Mouse (Mus musculus): ENCODE data around the gene Ltv1. TPM values are rescaled to one million over a fixed set of nuclear protein-coding genes. Genes with fewer than 3 reads are reported as not detected.

Gene Ltv1
- 75.6 and 80.2 TPM in 2 replicates for polyA plus RNA-seq (2014; fragmentation: Nextera tagmentation; extraction: Ambion mirVana)

DNA sequence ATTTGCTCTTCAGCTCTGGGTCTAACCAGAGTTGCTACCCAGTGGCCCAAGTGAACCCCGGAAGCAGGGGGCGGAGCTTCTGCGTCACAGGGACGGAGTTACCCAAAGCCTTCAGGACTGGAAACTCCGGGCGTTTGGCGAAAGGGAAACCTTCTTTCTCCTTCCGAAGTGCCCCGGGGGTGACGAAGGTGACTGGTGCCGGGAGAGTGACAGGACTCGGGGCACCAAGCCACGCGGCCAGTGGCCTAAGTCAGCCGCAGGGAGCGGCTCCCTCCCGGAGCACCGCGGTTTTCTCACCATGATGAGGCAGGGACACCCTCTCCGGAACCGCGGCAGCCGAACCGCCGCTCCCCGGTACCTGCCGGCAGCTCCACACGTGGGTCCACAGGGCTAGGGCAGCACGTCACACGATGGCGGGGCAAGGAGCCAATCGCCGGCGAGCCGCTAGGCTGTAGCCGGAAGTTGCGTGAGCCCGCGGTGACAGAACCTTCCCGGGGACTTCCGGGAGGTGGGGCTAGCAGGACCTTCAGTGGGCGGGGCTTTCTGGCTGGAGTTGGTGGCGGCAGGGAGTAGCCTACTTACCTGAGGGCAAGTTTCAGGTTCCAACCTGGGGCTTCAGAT, at the start of gene Ltv1:
Ltv1 (minus strand) TSS at position 438 of the 621 bp plus-strand sequence.
- under 1% methylated on average over 40 of the region's 43 CpGs for WGBS
- Histone ChIP-seq H3K9me3 (ENCODE audit: control insufficient read depth, low read depth, low read length) (no peaks in the 10 kb centered on the region), H3K4me2 (replicated peaks; ENCODE audit: low read depth, low read length) (peak within 1 kb of the TSS; percentile 69)

DNA sequence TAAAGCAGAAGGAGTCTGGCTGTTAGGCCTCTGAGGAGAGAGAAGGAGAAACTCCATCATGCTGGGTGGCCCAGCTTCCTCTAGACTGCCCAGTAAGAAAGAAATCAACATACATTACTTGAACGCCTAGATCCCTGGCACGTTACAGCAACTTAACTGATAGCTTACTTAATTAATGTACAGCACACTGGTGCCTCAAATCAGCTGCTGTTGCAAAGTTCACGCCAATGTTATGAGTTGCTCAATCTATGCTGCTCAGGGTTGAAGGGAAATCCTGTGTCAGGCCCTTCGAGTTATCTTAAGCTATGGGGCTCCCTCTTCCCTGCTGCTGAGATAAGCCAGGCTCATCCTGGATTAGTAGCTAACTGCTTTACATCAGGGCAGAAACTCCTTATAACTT, 47.5 kb upstream of the Ltv1 start:
- Histone ChIP-seq H3K27ac (ENCODE audit: low read length) (no peak overlapping the region; the same call in 1 of the 2 replicates), H3K36me3 (ENCODE audit: control insufficient read depth, insufficient read depth, low read length) (peaks cover 10% of the 10 kb centered on the region; the same call in 1 of the 2 replicates), H3K4me2 (replicated peaks; ENCODE audit: low read depth, low read length) (no peak overlapping the region), H3K9me3 (ENCODE audit: control insufficient read depth, low read depth, low read length) (no peaks in the 10 kb centered on the region), H3K4me3 (ENCODE audit: low read depth, low read length) (no peak overlapping the region), H3K9ac (replicated peaks; ENCODE audit: low read depth, low read length) (no peak overlapping the region), H3K27me3 (ENCODE audit: control insufficient read depth, insufficient read depth, low read length) (no peaks in the 10 kb centered on the region), H3K4me1 (ENCODE audit: control insufficient read depth, insufficient read depth, low read length) (0 out of 2 replicates have a peak, but pooled peaks cover 3% of the 10 kb centered on the region)
- WGBS = 34% methylated on average over 4 of the region's 4 CpGs
- ATAC-seq (ENCODE audit: insufficient number of reproducible peaks, insufficient read depth, low FRiP score, low read depth) = 0 out of 2 replicates have a peak, but pooled peaks have one; percentile 56

More for the DNA sequence above, at the start of gene Ltv1:
- Histone ChIP-seq H3K27me3 (ENCODE audit: control insufficient read depth, insufficient read depth, low read length) (no peaks in the 10 kb centered on the region), H3K4me1 (ENCODE audit: control insufficient read depth, insufficient read depth, low read length) (peaks cover 8% of the 10 kb centered on the region; the same call in 1 of the 2 replicates), H3K4me3 (ENCODE audit: low read depth, low read length) (peak within 1 kb of the TSS; percentile 88), H3K36me3 (ENCODE audit: control insufficient read depth, insufficient read depth, low read length) (peaks cover 18% of the 10 kb centered on the region), H3K27ac (ENCODE audit: low read length) (peak within 1 kb of the TSS; percentile 85), H3K9ac (replicated peaks; ENCODE audit: low read depth, low read length) (peak within 1 kb of the TSS; percentile 58)
- ATAC-seq (ENCODE audit: insufficient number of reproducible peaks, insufficient read depth, low FRiP score, low read depth) = peak; percentile 97

DNA sequence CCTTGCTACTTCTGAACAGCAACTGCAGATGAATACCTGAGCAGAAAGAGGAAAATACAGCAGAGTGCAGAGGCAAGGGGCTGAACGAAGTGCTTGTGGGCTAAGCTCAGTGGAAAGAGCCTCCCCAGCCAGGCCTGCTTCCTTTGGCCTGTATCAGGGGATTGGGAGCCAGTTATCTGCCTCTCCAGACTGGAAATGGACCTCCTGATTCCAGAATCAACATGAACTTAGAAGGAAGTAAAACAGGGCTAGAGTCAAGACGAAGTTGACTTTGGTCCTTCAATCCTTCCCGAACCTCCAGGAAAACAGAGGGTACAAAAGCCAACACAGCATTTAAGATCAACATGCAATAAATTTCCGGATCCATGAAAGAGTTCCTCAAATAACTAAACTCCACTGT, 45.2 kb upstream of the Ltv1 start:
- H3K4me3 ChIP-seq (ENCODE audit: low read depth, low read length) = no peak overlapping the region
- no peak overlapping the region for H3K4me2 ChIP-seq (replicated peaks; ENCODE audit: low read depth, low read length)
- H3K9me3 ChIP-seq (ENCODE audit: control insufficient read depth, low read depth, low read length) = no peaks in the 10 kb centered on the region
- no peak for ATAC-seq (ENCODE audit: insufficient number of reproducible peaks, insufficient read depth, low FRiP score, low read depth)
- 89% methylated on average over 4 of the region's 4 CpGs for WGBS
- no peaks in the 10 kb centered on the region for H3K4me1 ChIP-seq (ENCODE audit: control insufficient read depth, insufficient read depth, low read length)
- no peak overlapping the region for H3K27ac ChIP-seq (ENCODE audit: low read length)
- peaks cover 4% of the 10 kb centered on the region; the same call in 1 of the 2 replicates for H3K36me3 ChIP-seq (ENCODE audit: control insufficient read depth, insufficient read depth, low read length)
- no peak overlapping the region for H3K9ac ChIP-seq (replicated peaks; ENCODE audit: low read depth, low read length)
- no peaks in the 10 kb centered on the region for H3K27me3 ChIP-seq (ENCODE audit: control insufficient read depth, insufficient read depth, low read length)

DNA sequence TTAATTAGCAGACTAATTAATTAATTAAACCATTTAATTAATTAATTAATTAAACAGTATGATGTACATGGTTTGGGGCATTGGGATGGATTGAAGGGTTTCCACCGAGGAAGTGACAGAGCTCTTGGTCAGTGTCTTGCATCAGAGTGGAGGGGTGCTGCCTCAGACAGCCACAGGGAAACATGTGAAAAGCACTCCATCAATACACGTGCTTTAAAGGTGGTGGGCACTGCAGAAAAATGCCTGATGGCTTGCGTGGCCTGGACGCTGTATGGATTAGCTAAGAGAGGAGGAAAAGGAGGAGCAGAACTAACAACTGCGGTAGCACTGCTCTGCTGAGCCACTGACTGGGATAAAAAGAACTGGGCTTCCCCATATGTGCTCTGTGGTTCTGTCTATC, 43.9 kb upstream of the Ltv1 start:
- no peak overlapping the region for H3K4me2 ChIP-seq (replicated peaks; ENCODE audit: low read depth, low read length)
- no peak overlapping the region for H3K27ac ChIP-seq (ENCODE audit: low read length)
- H3K4me1 ChIP-seq (ENCODE audit: control insufficient read depth, insufficient read depth, low read length) = no peaks in the 10 kb centered on the region
- H3K9ac ChIP-seq (replicated peaks; ENCODE audit: low read depth, low read length) = no peak overlapping the region
- H3K36me3 ChIP-seq (ENCODE audit: control insufficient read depth, insufficient read depth, low read length) = peaks cover 4% of the 10 kb centered on the region; the same call in 1 of the 2 replicates
- ATAC-seq (ENCODE audit: insufficient number of reproducible peaks, insufficient read depth, low FRiP score, low read depth) = no peak
- 82% methylated on average over 5 of the region's 5 CpGs for WGBS
- H3K27me3 ChIP-seq (ENCODE audit: control insufficient read depth, insufficient read depth, low read length) = no peaks in the 10 kb centered on the region
- no peaks in the 10 kb centered on the region for H3K9me3 ChIP-seq (ENCODE audit: control insufficient read depth, low read depth, low read length)
- no peak overlapping the region for H3K4me3 ChIP-seq (ENCODE audit: low read depth, low read length)

DNA sequence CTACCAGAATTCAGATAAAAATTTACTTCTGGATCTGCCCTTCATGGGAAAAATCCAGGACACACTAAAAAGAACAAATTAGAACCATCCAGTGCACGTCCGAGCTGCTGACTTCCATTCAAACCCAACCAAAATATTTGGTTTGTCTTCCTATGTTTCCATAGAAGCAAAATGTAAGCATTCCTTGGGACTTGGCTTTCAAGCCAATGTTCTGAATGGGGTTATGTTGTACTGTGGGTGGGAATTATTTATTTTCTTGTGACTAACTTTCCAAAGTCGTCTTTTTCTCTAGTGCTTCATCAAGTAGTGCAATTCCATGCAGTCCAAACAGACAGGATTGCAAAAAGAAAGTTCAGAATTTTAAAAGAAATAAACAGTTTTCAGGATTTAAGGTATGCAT, 41.5 kb upstream of the Ltv1 start:
- H3K9me3 ChIP-seq (ENCODE audit: control insufficient read depth, low read depth, low read length) = no peaks in the 10 kb centered on the region
- H3K4me3 ChIP-seq (ENCODE audit: low read depth, low read length) = no peak overlapping the region
- H3K27me3 ChIP-seq (ENCODE audit: control insufficient read depth, insufficient read depth, low read length) = no peaks in the 10 kb centered on the region
- H3K4me1 ChIP-seq (ENCODE audit: control insufficient read depth, insufficient read depth, low read length) = no peaks in the 10 kb centered on the region
- H3K4me2 ChIP-seq (replicated peaks; ENCODE audit: low read depth, low read length) = no peak overlapping the region
- WGBS = 32% methylated on average over 3 of the region's 3 CpGs
- H3K27ac ChIP-seq (ENCODE audit: low read length) = no peak overlapping the region; the same call in 1 of the 2 replicates
- no peak for ATAC-seq (ENCODE audit: insufficient number of reproducible peaks, insufficient read depth, low FRiP score, low read depth)
- peaks cover 4% of the 10 kb centered on the region; the same call in 1 of the 2 replicates for H3K36me3 ChIP-seq (ENCODE audit: control insufficient read depth, insufficient read depth, low read length)
- no peak overlapping the region for H3K9ac ChIP-seq (replicated peaks; ENCODE audit: low read depth, low read length)

DNA sequence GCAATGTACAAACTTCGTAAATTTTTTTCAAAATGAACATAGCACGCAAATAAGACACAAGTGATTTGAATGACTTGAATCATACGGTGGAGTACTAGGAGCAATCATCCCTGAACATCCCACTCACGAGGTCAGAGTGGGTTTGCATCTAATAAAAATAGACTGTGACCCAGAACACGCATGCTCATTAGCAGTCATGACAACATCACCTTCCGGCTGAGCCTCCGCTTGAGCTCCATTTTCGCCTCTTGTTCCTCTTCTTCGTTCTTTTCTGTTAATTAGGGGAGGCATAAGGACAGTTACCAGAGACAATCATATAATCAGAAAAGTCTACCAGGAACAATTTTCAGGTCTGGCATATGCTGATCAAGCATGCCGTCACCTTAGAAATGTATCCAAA, 41.0 kb upstream of the Ltv1 start:
- Histone ChIP-seq H3K36me3 (ENCODE audit: control insufficient read depth, insufficient read depth, low read length) (peaks cover 4% of the 10 kb centered on the region), H3K4me2 (replicated peaks; ENCODE audit: low read depth, low read length) (no peak overlapping the region), H3K9me3 (ENCODE audit: control insufficient read depth, low read depth, low read length) (no peaks in the 10 kb centered on the region), H3K4me1 (ENCODE audit: control insufficient read depth, insufficient read depth, low read length) (no peaks in the 10 kb centered on the region), H3K4me3 (ENCODE audit: low read depth, low read length) (no peak overlapping the region), H3K27ac (ENCODE audit: low read length) (no peak overlapping the region), H3K27me3 (ENCODE audit: control insufficient read depth, insufficient read depth, low read length) (no peaks in the 10 kb centered on the region), H3K9ac (replicated peaks; ENCODE audit: low read depth, low read length) (no peak overlapping the region)
- no peak for ATAC-seq (ENCODE audit: insufficient number of reproducible peaks, insufficient read depth, low FRiP score, low read depth)
- 86% methylated on average over 10 of the region's 10 CpGs for WGBS

DNA sequence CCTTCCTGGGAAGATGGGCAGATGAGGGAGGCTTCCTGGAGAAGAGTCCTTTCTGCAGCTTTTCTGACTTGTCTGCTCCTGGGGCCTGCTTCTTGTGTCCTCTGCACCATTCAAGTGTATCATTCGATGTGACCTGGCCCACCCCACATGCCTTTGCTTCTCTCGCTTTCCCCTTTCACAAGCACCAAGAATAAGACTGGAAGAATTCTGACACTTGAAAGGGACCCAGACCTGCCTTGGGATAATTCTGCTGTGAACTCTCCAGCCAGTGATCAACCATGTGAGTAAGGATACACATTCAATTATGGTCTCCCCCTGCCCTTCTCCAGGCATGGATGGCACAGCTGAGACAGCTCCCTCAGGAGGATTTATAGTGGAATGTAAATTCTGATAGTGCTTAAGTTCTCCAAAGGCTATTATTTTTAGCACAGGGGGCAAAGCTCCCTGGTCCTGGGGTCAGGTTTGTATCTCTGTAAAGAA, 40.2 kb upstream of the Ltv1 start:
- no peak overlapping the region for H3K9ac ChIP-seq (replicated peaks; ENCODE audit: low read depth, low read length)
- no peak for ATAC-seq (ENCODE audit: insufficient number of reproducible peaks, insufficient read depth, low FRiP score, low read depth)
- H3K27ac ChIP-seq (ENCODE audit: low read length) = no peak overlapping the region

DNA sequence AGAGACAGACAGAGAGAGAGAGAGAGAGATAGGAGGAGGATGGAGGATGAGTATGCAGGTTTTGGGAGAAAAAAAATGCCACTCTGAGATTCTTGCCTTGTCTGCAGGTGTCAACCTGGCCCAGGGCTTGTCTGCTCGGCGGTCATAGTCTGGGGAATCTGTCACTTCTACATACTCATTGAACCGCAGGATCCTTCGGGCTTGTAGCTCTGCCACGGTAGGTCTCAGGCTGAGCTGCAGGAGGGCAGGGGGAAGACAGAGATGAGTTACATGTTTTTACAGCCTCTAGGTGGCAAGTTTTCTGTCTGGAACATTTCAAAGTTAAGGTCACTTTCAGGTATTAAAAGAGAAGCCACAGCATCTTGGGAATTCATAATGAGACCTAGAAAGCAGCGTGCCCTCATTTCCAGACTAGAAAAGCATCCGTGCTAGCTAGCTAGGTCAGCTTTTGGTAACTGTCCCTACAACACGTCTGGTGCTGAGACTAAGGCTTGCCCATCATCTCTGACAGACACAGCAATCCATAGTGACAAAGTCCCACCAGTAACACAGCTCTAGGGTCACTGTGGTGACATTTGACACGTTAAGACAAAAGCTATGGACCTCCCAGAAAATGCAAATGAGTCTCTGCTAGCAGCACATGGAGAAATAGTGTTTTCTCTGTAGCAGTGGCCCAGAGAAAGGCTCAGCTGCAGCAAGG, 39.6 kb upstream of the Ltv1 start:
- no peak overlapping the region for H3K27ac ChIP-seq (ENCODE audit: low read length)

More for the DNA sequence above, 40.2 kb upstream of the Ltv1 start:
- no peaks in the 10 kb centered on the region for H3K27me3 ChIP-seq (ENCODE audit: control insufficient read depth, insufficient read depth, low read length)
- no peaks in the 10 kb centered on the region for H3K4me1 ChIP-seq (ENCODE audit: control insufficient read depth, insufficient read depth, low read length)
- 65% methylated on average over 2 of the region's 2 CpGs for WGBS
- H3K4me2 ChIP-seq (replicated peaks; ENCODE audit: low read depth, low read length) = no peak overlapping the region
- no peak overlapping the region for H3K4me3 ChIP-seq (ENCODE audit: low read depth, low read length)
- no peaks in the 10 kb centered on the region for H3K9me3 ChIP-seq (ENCODE audit: control insufficient read depth, low read depth, low read length)
- peaks cover 7% of the 10 kb centered on the region for H3K36me3 ChIP-seq (ENCODE audit: control insufficient read depth, insufficient read depth, low read length)

More for the DNA sequence above, 39.6 kb upstream of the Ltv1 start:
- no peak overlapping the region for H3K4me3 ChIP-seq (ENCODE audit: low read depth, low read length)
- no peak overlapping the region for H3K4me2 ChIP-seq (replicated peaks; ENCODE audit: low read depth, low read length)
- peaks cover 7% of the 10 kb centered on the region for H3K36me3 ChIP-seq (ENCODE audit: control insufficient read depth, insufficient read depth, low read length)
- no peak for ATAC-seq (ENCODE audit: insufficient number of reproducible peaks, insufficient read depth, low FRiP score, low read depth)
- no peaks in the 10 kb centered on the region for H3K27me3 ChIP-seq (ENCODE audit: control insufficient read depth, insufficient read depth, low read length)
- no peak overlapping the region for H3K9ac ChIP-seq (replicated peaks; ENCODE audit: low read depth, low read length)
- 62% methylated on average over 9 of the region's 9 CpGs for WGBS
- no peaks in the 10 kb centered on the region for H3K9me3 ChIP-seq (ENCODE audit: control insufficient read depth, low read depth, low read length)
- H3K4me1 ChIP-seq (ENCODE audit: control insufficient read depth, insufficient read depth, low read length) = no peaks in the 10 kb centered on the region
